Mouse (Mus musculus): ENCODE measurements around the gene Sars. TPM values are rescaled to one million over a fixed set of nuclear protein-coding genes. Genes with fewer than 3 reads are reported as not detected.

The Sars gene
- total and polyA plus RNA-seq, 3 experiments: 24.1 to 83.4 (median 69.4) TPM

- intact Hi-C loops (cut with DNase I): no loop called here
- Histone ChIP-seq H3K79me2 (replicated peaks; ENCODE audit: control insufficient read depth, insufficient read depth, low read length) (no peaks in the 10 kb centered on the region), H3K36me3 (ENCODE audit: control insufficient read depth, insufficient read depth, low read length) (no peaks in the 10 kb centered on the region), H3K27me3 (ENCODE audit: control insufficient read depth, insufficient read depth, low read length) (no peaks in the 10 kb centered on the region), H3K4me1 (ENCODE audit: control insufficient read depth, insufficient read depth, low read length) (no peaks in the 10 kb centered on the region; the same call in 1 of the 2 replicates), H3K9ac (ENCODE audit: low read depth, low read length) (no peak overlapping the region), H3K4me3 (no peak overlapping the region), H3K27ac (no peak overlapping the region)
- DNase-seq: peak in 1 of 2 experiments; percentile 48
- 21% methylated on average over 11 of the region's 11 CpGs for WGBS
- 0 out of 2 replicates have a peak, but pooled peaks have one; percentile 11 for TF ChIP-seq POLR2A (IDR thresholded peaks at IDR 0.05; ENCODE audit: insufficient read depth, low read depth, low read length)
- TF ChIP-seq EP300 (IDR thresholded peaks at IDR 0.05; ENCODE audit: insufficient read depth, low read depth, low read length): no peak
These were observed 20.9 kb downstream of the Sars start for GRCm38 (mm10) chr3:108423844-108424801.

- no peaks in the 10 kb centered on the region for H3K79me2 ChIP-seq (replicated peaks; ENCODE audit: control insufficient read depth, insufficient read depth, low read length)
- no peak for TF ChIP-seq CTCF (IDR thresholded peaks at IDR 0.05)
- TF ChIP-seq POLR2A (IDR thresholded peaks at IDR 0.05; ENCODE audit: insufficient read depth, low read depth, low read length): no peak
- TF ChIP-seq EP300 (IDR thresholded peaks at IDR 0.05; ENCODE audit: insufficient read depth, low read depth, low read length): no peak
- H3K9ac ChIP-seq (ENCODE audit: low read depth, low read length): no peak overlapping the region
These were observed 22.0 kb downstream of the Sars start for GRCm38 (mm10) chr3:108423006-108423405.

DNA sequence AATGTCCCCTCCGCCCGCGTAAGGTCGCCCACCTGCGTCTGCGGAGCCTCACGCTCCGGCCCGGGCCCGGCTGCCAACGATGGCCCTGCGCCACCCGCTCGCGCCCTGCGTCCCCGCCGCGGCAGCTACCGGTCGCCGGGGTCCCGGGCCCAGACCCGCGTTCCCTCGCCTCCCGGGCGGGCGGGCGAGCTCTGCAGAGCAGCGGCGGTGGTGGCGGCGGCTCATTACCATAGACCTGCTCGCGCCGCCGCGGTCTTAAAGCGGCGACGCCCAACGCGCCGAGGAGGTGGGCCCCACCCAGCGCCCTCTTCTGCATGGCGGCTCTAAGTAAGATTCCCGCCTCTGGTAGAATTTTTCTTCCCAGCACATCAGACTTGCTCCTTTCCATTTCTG, 29.2 kb downstream of the Sars start:
- intact Hi-C loops (cut with DNase I): loop anchor here (10.0 kb wide), 1 partner anchor 239 kb away; the partner anchor contains the start of gene Clcc1
- TF ChIP-seq EP300 (IDR thresholded peaks at IDR 0.05; ENCODE audit: insufficient read depth, low read depth, low read length): no peak
- TF ChIP-seq CTCF (IDR thresholded peaks at IDR 0.05): no peak
- TF ChIP-seq POLR2A (IDR thresholded peaks at IDR 0.05; ENCODE audit: insufficient read depth, low read depth, low read length): no peak
- peak; percentile 78 to 80 for DNase-seq
- Histone ChIP-seq H3K79me2 (replicated peaks; ENCODE audit: control insufficient read depth, insufficient read depth, low read length) (no peaks in the 10 kb centered on the region), H3K9ac (ENCODE audit: low read depth, low read length) (peak overlapping the region; percentile 87), H3K4me1 (ENCODE audit: control insufficient read depth, insufficient read depth, low read length) (no peaks in the 10 kb centered on the region), H3K27me3 (ENCODE audit: control insufficient read depth, insufficient read depth, low read length) (no peaks in the 10 kb centered on the region), H3K27ac (peak overlapping the region; percentile 11; the same call in 1 of the 2 replicates), H3K36me3 (ENCODE audit: control insufficient read depth, insufficient read depth, low read length) (no peaks in the 10 kb centered on the region), H3K4me3 (peak overlapping the region; percentile 62)
- under 1% methylated on average over 48 of the region's 48 CpGs for WGBS

More at GRCm38 (mm10) chr3:108423006-108423405, 22.0 kb downstream of the Sars start:
- intact Hi-C loops (cut with DNase I): no loop called here
- Histone ChIP-seq H3K36me3 (ENCODE audit: control insufficient read depth, insufficient read depth, low read length) (no peaks in the 10 kb centered on the region), H3K4me3 (no peak overlapping the region), H3K27ac (no peak overlapping the region), H3K4me1 (ENCODE audit: control insufficient read depth, insufficient read depth, low read length) (no peaks in the 10 kb centered on the region; the same call in 1 of the 2 replicates), H3K27me3 (ENCODE audit: control insufficient read depth, insufficient read depth, low read length) (no peaks in the 10 kb centered on the region)
- DNase-seq: no peak
- whole genome bisulfite sequencing: 31% methylated on average over 6 of the region's 6 CpGs

GRCm38 (mm10) chr3:108414857-108415830, 29.9 kb downstream of the Sars start, which contains the start of gene Celsr2:
Gene Celsr2, minus strand, starts transcription at chr3:108415552.
- H3K79me2 ChIP-seq (replicated peaks; ENCODE audit: control insufficient read depth, insufficient read depth, low read length): no peaks in the 10 kb centered on the region
- H3K27me3 ChIP-seq (ENCODE audit: control insufficient read depth, insufficient read depth, low read length): no peaks in the 10 kb centered on the region
- no peaks in the 10 kb centered on the region for H3K4me1 ChIP-seq (ENCODE audit: control insufficient read depth, insufficient read depth, low read length)
- peak; percentile 29 to 38 for DNase-seq
- H3K4me3 ChIP-seq: peak within 1 kb of the TSS; percentile 62
- no peaks in the 10 kb centered on the region for H3K36me3 ChIP-seq (ENCODE audit: control insufficient read depth, insufficient read depth, low read length)
- no peak for TF ChIP-seq EP300 (IDR thresholded peaks at IDR 0.05; ENCODE audit: insufficient read depth, low read depth, low read length)
- TF ChIP-seq POLR2A (IDR thresholded peaks at IDR 0.05; ENCODE audit: insufficient read depth, low read depth, low read length): no peak
- no peak for TF ChIP-seq CTCF (IDR thresholded peaks at IDR 0.05)
- H3K9ac ChIP-seq (ENCODE audit: low read depth, low read length): peak within 1 kb of the TSS; percentile 87
- intact Hi-C loops (cut with DNase I): loop anchor here (10.0 kb wide), 1 partner anchor 240 kb away; the partner anchor contains the start of gene Clcc1
- 9% methylated on average over 67 of the region's 67 CpGs for WGBS
- H3K27ac ChIP-seq: peak within 1 kb of the TSS; percentile 11; the same call in 1 of the 2 replicates

- Histone ChIP-seq H3K4me1 (ENCODE audit: control insufficient read depth, insufficient read depth, low read length) (no peaks in the 10 kb centered on the region), H3K4me3 (no peak overlapping the region), H3K27me3 (ENCODE audit: control insufficient read depth, insufficient read depth, low read length) (no peaks in the 10 kb centered on the region), H3K36me3 (ENCODE audit: control insufficient read depth, insufficient read depth, low read length) (no peaks in the 10 kb centered on the region), H3K9ac (ENCODE audit: low read depth, low read length) (no peak overlapping the region), H3K79me2 (replicated peaks; ENCODE audit: control insufficient read depth, insufficient read depth, low read length) (no peaks in the 10 kb centered on the region), H3K27ac (no peak overlapping the region)
- DNase-seq: no peak
- no peak for TF ChIP-seq CTCF (IDR thresholded peaks at IDR 0.05)
- TF ChIP-seq POLR2A (IDR thresholded peaks at IDR 0.05; ENCODE audit: insufficient read depth, low read depth, low read length): no peak
- no peak for TF ChIP-seq EP300 (IDR thresholded peaks at IDR 0.05; ENCODE audit: insufficient read depth, low read depth, low read length)
- WGBS: 97% methylated on average over 35 of the region's 35 CpGs
- intact Hi-C loops (cut with DNase I): loop anchor here (10.0 kb wide), 1 partner anchor 241 kb away; the partner anchor contains the start of gene Clcc1
These were observed 31.2 kb downstream of the Sars start for GRCm38 (mm10) chr3:108413634-108414360.
